Mouse (Mus musculus) forebrain, embryonic 15.5 days (tissue): ENCODE data around the gene Klrb1c. TPM values are rescaled to one million over a fixed set of nuclear protein-coding genes. Genes with fewer than 3 reads are reported as not detected.

ENCODE experiments used
- ATAC-seq: fragments of 200-750 bp; cut with Nextera tagmentation; replicated peaks from 2 replicates; pipeline ENCODE4 v1.8.0; 2017; ENCODE audit warnings: mild to moderate bottlenecking, moderate TSS enrichment, moderate library complexity
- H3K27ac ChIP-seq: fragments of 300-500 bp; sonication (generic); replicated peaks from 2 replicates; pipeline ENCODE4 v1.5.1; 2015; ENCODE audit warnings: mild to moderate bottlenecking, inconsistent platforms
- H3K27me3 ChIP-seq: fragments of 300-500 bp; sonication (generic); 2 replicates; pipeline ENCODE4 v1.6.1; 2015; ENCODE audit warnings: inconsistent platforms
- H3K36me3 ChIP-seq: fragments of 300-500 bp; sonication (generic); 2 replicates; pipeline ENCODE4 v1.6.1; 2015; ENCODE audit warnings: mild to moderate bottlenecking, inconsistent platforms
- H3K4me1 ChIP-seq: fragments of 300-500 bp; sonication (generic); 2 replicates; pipeline ENCODE4 v1.6.1; 2015; ENCODE audit warnings: inconsistent platforms
- H3K4me2 ChIP-seq: fragments of 300-500 bp; sonication (generic); replicated peaks from 2 replicates; pipeline ENCODE4 v1.6.1; 2015; ENCODE audit warnings: mild to moderate bottlenecking, inconsistent platforms
- H3K4me3 ChIP-seq: fragments of 300-500 bp; sonication (generic); 2 replicates; pipeline ENCODE4 v1.5.1; 2015; ENCODE audit warnings: mild to moderate bottlenecking, inconsistent platforms
- H3K9ac ChIP-seq: fragments of 300-500 bp; sonication (generic); replicated peaks from 2 replicates; pipeline ENCODE4 v1.6.1; 2015; ENCODE audit warnings: mild to moderate bottlenecking, inconsistent platforms
- H3K9me3 ChIP-seq: fragments of 300-500 bp; sonication (generic); 2 replicates; pipeline ENCODE4 v1.6.1; 2016; ENCODE audit warnings: inconsistent platforms
- WGBS: fragments of 180-500 bp; shearing (Covaris S2); methylation state at CpG from one replicate; pipeline ENCODE4 v1.1.7; 2015; ENCODE audit warnings: mixed read lengths; 5-methylcytosine and 5-hydroxymethylcytosine counted together
- polyA plus RNA-seq: library from polyadenylated mRNA; unstranded; fragments of >200 nt; fragmentation: Nextera tagmentation; extraction: Ambion mirVana; gene quantifications from 2 replicates; pipeline ENCODE4 v1.2.1, GENCODE M21; 2015

Klrb1c gene
- polyA plus RNA-seq = not detected in 2 replicates

- H3K27me3 ChIP-seq = no peaks in the 10 kb centered on the region
- no peaks in the 10 kb centered on the region for H3K9me3 ChIP-seq
- no peak within 1 kb of the TSS for H3K9ac ChIP-seq
- no peak within 1 kb of the TSS for H3K4me3 ChIP-seq
- no peak for ATAC-seq
- H3K4me2 ChIP-seq = no peak within 1 kb of the TSS
- H3K27ac ChIP-seq = no peak within 1 kb of the TSS
- no peaks in the 10 kb centered on the region for H3K36me3 ChIP-seq
- 89% methylated on average over 2 of the region's 2 CpGs for WGBS
- no peaks in the 10 kb centered on the region for H3K4me1 ChIP-seq
Measured at GRCm38 (mm10) chr6:128789115-128789514, at the start of gene Klrb1c. Klrb1c (minus strand) TSS chr6:128789215.

DNA sequence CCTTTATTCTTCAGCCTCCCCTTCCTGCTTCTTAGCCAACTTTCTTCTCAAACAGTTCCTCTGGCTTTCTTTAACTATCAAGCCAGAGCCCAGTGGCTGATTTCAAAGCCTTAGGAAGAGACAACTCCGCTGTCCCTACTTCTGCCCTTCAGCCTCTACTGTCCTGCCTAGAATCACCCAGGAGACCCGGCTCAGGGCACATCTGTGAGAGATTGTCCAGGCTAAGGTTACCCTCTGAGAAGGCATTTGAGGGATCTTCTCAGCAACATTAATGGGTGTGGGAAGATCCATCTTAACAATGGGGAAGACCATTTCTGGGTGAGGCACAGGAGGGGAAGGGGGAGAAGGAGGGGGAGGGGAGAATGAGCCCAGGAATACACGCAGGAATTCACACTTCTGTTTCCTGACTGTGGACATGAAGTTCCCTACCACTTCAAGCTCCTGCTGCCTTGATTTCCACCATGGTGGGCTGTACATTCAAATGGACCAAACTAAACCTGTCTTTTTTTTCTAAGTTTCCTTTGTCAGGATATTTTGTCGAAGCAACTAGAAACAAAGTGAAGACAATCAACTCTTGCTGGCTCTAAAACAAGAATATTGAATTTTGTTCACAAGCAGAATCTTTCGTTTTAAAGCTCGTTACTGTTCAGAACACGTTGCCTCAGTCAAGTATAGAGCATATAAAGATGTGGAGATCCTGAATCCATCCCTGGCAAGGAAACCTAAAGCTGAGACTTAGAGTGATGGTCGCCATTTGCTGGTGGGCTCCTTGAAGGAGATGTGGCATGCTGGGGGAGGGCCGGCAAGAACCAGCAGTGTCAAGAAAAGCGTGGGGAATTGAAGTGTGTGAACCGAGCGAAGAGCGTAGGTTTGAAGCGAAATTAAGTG is 48.7 kb upstream of the Klrb1c start:
- H3K9me3 ChIP-seq = no peaks in the 10 kb centered on the region
- H3K27ac ChIP-seq = peak overlapping the region; percentile 93
- H3K4me3 ChIP-seq = peak overlapping the region; percentile 80
- H3K36me3 ChIP-seq = no peaks in the 10 kb centered on the region
- no peaks in the 10 kb centered on the region for H3K27me3 ChIP-seq
- ATAC-seq = peak; percentile 42
- WGBS = 1% methylated on average over 14 of the region's 14 CpGs
- peak overlapping the region; percentile 76 for H3K9ac ChIP-seq
- H3K4me1 ChIP-seq = peaks cover 25% of the 10 kb centered on the region
- peak overlapping the region; percentile 65 for H3K4me2 ChIP-seq

GRCm38 (mm10) chr6:128836955-128837334 is 47.9 kb upstream of the Klrb1c start:
- H3K9me3 ChIP-seq = no peaks in the 10 kb centered on the region
- ATAC-seq = no peak
- H3K36me3 ChIP-seq = no peaks in the 10 kb centered on the region
- peak overlapping the region; percentile 76; the same call in 1 of the 2 replicates for H3K9ac ChIP-seq
- peak overlapping the region; percentile 93 for H3K27ac ChIP-seq
- H3K4me3 ChIP-seq = peak overlapping the region; percentile 80
- H3K4me1 ChIP-seq = peaks cover 23% of the 10 kb centered on the region
- H3K4me2 ChIP-seq = peak overlapping the region; percentile 65
- H3K27me3 ChIP-seq = no peaks in the 10 kb centered on the region
- 82% methylated on average over 6 of the region's 6 CpGs for WGBS

DNA sequence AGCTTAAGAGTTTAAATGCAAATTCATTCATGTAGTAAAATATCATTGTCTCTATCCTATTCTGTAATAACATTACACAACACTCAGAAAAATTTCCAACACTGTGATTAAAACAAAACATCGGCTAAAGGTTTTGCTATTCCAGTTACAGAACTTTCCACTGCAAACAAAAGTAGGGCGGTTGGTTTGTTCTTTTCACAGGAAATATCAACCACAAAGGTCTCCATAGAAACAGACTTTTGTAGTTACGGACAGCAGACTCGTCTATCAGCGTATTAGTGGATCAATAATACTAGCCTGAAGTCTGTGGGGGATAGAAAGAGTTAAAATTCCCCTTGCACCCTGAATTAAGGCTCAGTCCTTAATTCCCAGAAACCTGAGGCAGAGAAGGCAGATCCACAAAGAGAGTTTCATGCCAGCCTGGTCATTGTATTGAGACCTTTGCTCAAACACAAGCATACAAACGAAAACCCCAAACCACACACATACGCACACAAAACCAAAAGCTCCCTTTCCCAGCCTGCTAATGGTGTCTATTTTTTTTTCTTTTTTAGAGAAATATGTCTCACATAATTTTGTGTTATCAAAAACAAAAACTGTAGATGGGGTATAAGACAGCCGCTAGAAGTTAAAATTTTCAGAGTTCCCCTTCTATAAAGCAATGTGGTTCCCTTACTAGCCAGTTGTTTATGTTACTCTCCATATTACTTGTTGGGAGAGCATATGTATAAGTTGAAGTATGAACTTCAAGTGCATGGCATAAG is 47.4 kb upstream of the Klrb1c start:
- peak overlapping the region; percentile 93; the same call in 1 of the 2 replicates for H3K27ac ChIP-seq
- no peak overlapping the region for H3K9ac ChIP-seq
- ATAC-seq = no peak
- no peaks in the 10 kb centered on the region for H3K27me3 ChIP-seq
- H3K36me3 ChIP-seq = no peaks in the 10 kb centered on the region
- no peak overlapping the region for H3K4me3 ChIP-seq
- WGBS = 75% methylated on average over 8 of the region's 8 CpGs
- no peaks in the 10 kb centered on the region for H3K9me3 ChIP-seq
- peaks cover 17% of the 10 kb centered on the region for H3K4me1 ChIP-seq
- H3K4me2 ChIP-seq = no peak overlapping the region

DNA sequence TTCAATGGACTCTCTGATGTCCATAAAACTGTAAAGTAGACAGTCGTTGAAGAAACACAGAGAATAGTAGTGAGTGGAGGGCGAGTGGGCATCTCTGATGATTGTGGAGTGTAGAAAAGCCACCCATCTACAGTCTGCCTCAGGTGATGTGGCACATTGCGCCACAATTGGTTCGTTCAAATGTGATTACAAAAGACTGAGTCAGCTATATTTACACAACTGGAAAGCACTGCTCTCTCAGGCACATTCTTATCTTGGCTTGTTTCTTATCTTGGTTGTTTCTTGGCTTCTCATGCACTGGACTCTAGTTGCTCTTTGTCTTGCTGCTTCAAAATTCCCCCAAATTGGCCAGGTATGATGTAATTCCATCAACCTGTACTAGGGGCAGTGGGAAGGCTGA is 46.6 kb upstream of the Klrb1c start:
- H3K27ac ChIP-seq = no peak overlapping the region
- no peak overlapping the region for H3K4me3 ChIP-seq
- H3K4me2 ChIP-seq = no peak overlapping the region
- no peaks in the 10 kb centered on the region for H3K36me3 ChIP-seq
- WGBS = 87% methylated on average over 4 of the region's 4 CpGs
- no peak for ATAC-seq
- no peaks in the 10 kb centered on the region for H3K9me3 ChIP-seq
- no peak overlapping the region for H3K9ac ChIP-seq
- peaks cover 17% of the 10 kb centered on the region for H3K4me1 ChIP-seq
- H3K27me3 ChIP-seq = no peaks in the 10 kb centered on the region

DNA sequence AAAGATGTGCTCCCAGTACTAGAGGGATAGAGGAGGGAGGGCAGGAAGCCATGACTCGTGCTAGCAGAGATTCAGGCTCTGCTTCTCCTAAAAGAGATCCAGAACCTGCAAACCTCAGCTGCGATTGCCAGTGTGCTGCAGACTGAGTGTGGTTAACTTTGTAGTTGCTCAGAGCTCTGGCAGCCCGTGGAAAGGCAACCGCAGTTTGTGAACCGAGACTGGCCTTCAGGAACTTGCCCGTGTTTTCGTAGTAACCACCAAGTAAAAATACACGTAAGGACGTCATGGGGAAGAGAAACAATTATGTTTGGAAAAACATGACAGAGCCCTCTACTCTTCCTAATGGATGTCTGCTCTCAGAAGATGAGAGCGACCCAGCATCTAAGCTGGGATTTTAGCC is 44.0 kb upstream of the Klrb1c start:
- WGBS = 93% methylated on average over 10 of the region's 10 CpGs
- no peak overlapping the region for H3K4me3 ChIP-seq
- H3K27ac ChIP-seq = no peak overlapping the region
- H3K36me3 ChIP-seq = no peaks in the 10 kb centered on the region
- H3K9ac ChIP-seq = no peak overlapping the region
- H3K4me2 ChIP-seq = no peak overlapping the region
- no peaks in the 10 kb centered on the region for H3K9me3 ChIP-seq
- H3K4me1 ChIP-seq = peaks cover 7% of the 10 kb centered on the region; the same call in 1 of the 2 replicates
- no peak for ATAC-seq
- H3K27me3 ChIP-seq = no peaks in the 10 kb centered on the region

DNA sequence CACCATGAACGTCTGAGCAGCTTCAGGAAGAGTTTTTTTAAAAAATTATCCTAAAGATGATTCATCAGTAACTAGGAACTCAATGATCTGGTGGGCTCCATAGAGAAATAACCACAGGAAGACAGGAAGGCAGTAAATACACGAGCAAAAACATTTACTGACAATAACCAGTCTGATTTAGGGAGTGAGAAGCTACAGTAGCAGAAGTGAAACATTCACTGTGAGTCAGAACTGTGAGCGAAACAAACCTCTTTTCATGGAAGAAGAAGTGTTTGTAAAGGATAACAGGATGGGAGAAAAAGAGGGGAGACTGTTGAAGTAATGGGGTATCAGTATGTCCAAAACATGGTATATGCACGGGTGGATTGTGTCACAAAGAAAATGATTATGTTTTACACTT is 40.8 kb upstream of the Klrb1c start:
- no peak overlapping the region for H3K4me3 ChIP-seq
- no peak for ATAC-seq
- H3K36me3 ChIP-seq = no peaks in the 10 kb centered on the region
- WGBS = 73% methylated on average over 4 of the region's 4 CpGs
- H3K27ac ChIP-seq = no peak overlapping the region
- H3K9ac ChIP-seq = no peak overlapping the region
- no peaks in the 10 kb centered on the region for H3K9me3 ChIP-seq
- no peaks in the 10 kb centered on the region for H3K27me3 ChIP-seq
- no peaks in the 10 kb centered on the region for H3K4me1 ChIP-seq
- no peak overlapping the region for H3K4me2 ChIP-seq

- Histone ChIP-seq H3K9me3 (no peaks in the 10 kb centered on the region), H3K9ac (no peak overlapping the region), H3K27ac (no peak overlapping the region), H3K27me3 (no peaks in the 10 kb centered on the region), H3K4me1 (no peaks in the 10 kb centered on the region), H3K36me3 (no peaks in the 10 kb centered on the region), H3K4me3 (no peak overlapping the region), H3K4me2 (no peak overlapping the region)
- 86% methylated on average over 3 of the region's 3 CpGs for WGBS
- no peak for ATAC-seq
Measured at GRCm38 (mm10) chr6:128826781-128827180, 37.8 kb upstream of the Klrb1c start.

DNA sequence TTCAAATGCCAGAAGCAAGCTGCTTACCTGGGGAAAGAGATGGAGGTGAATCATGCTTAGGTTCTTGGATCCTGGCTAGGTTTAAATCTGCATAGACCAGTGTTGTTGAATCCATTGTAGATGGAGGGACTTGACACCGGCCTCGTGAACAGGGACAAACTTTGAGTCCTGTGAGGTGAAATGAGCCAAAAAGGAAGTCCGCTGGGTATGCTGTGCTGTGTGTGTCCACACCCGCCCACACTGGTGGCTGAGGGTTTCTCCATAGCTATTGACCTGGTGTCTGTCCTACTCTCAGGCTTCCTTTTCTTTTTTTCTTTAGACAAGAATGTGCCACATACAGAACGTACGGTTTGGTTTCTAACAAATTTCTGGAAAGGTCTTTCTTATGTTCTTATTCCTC is 37.1 kb upstream of the Klrb1c start, which contains the start of the genes Gm44511 and Klrb1b:
TSS of gene Gm44511 (minus strand) at position 184 of the 400 bp plus-strand sequence.
TSS of gene Klrb1b (minus strand) at position 200 of the 400 bp plus-strand sequence.
- no peaks in the 10 kb centered on the region for H3K9me3 ChIP-seq
- 89% methylated on average over 6 of the region's 6 CpGs for WGBS
- no peaks in the 10 kb centered on the region for H3K36me3 ChIP-seq
- no peak within 1 kb of the TSS for H3K4me2 ChIP-seq
- no peaks in the 10 kb centered on the region for H3K4me1 ChIP-seq
- H3K27ac ChIP-seq = no peak within 1 kb of the TSS
- ATAC-seq = no peak
- no peak within 1 kb of the TSS for H3K4me3 ChIP-seq
- H3K9ac ChIP-seq = no peak within 1 kb of the TSS
- no peaks in the 10 kb centered on the region for H3K27me3 ChIP-seq

GRCm38 (mm10) chr6:128818083-128818802 is 29.2 kb upstream of the Klrb1c start:
- 79% methylated on average over 4 of the region's 4 CpGs for WGBS

GRCm38 (mm10) chr6:128808532-128808931 is 19.5 kb upstream of the Klrb1c start:
- no peaks in the 10 kb centered on the region for H3K36me3 ChIP-seq
- H3K4me2 ChIP-seq = no peak overlapping the region
- peaks cover 2% of the 10 kb centered on the region; the same call in 1 of the 2 replicates for H3K4me1 ChIP-seq
- no peaks in the 10 kb centered on the region for H3K27me3 ChIP-seq
- H3K4me3 ChIP-seq = no peak overlapping the region
- H3K9me3 ChIP-seq = no peaks in the 10 kb centered on the region
- no peak overlapping the region for H3K9ac ChIP-seq
- no peak overlapping the region for H3K27ac ChIP-seq
- 87% methylated on average over 5 of the region's 5 CpGs for WGBS
- no peak for ATAC-seq

More at GRCm38 (mm10) chr6:128818083-128818802, 29.2 kb upstream of the Klrb1c start:
- no peak for ATAC-seq
- H3K4me1 ChIP-seq = no peaks in the 10 kb centered on the region
- H3K4me3 ChIP-seq = no peak overlapping the region
- H3K36me3 ChIP-seq = no peaks in the 10 kb centered on the region
- no peak overlapping the region for H3K9ac ChIP-seq
- no peaks in the 10 kb centered on the region for H3K9me3 ChIP-seq
- H3K27ac ChIP-seq = no peak overlapping the region
- H3K27me3 ChIP-seq = no peaks in the 10 kb centered on the region
- H3K4me2 ChIP-seq = no peak overlapping the region
